ENCODE assay signal across 8 mouse cellular contexts in genomic region chr11:68386589-68387440, GRCm38 (mm10). TPM values are rescaled to one million over a fixed set of nuclear protein-coding genes. Genes with fewer than 3 reads are reported as not detected.
DNase-seq lines count a peak whose midpoint lies in the region; ATAC-seq and TF ChIP-seq lines count a peak whose summit lies in the region.

No protein-coding gene starts in this region.

- TF ChIP-seq CTCF in liver, embryonic 14.5 days (IDR thresholded peaks at IDR 0.05; ENCODE audit: low read depth), result no peak

- H3K4me3 ChIP-seq in erythroblast, embryonic 14.5 days (replicated peaks), result peak overlapping the region; percentile 28
- H3K4me3 ChIP-seq in intestine, embryonic 15.5 days (replicated peaks), result peak overlapping the region; percentile 66
- H3K4me3 ChIP-seq in liver, embryonic 14.5 days (ENCODE audit: insufficient read depth in 1 of 2, low read depth in 2 of 2, low read length in 2 of 2), result peak overlapping the region; percentile 29 to 55; a peak in 3 of 4 replicates
- H3K4me3 ChIP-seq in neural tube, embryonic 12.5 days, result peak overlapping the region; percentile 70

- DNase-seq in cerebellum, postnatal 25 days, result peak; percentile 45 to 61
- no peak for DNase-seq in liver, embryonic 14.5 days (ENCODE audit: low read depth in 3 of 3, low spot score in 3 of 3)
- DNase-seq in thymus, postnatal 14 days, result peak; percentile 71

- no peaks in the 10 kb centered on the region for H3K36me3 ChIP-seq in erythroblast, embryonic 14.5 days (ENCODE audit: control insufficient read depth)
- H3K36me3 ChIP-seq in intestine, embryonic 15.5 days, result no peaks in the 10 kb centered on the region
- no peaks in the 10 kb centered on the region for H3K36me3 ChIP-seq in liver, embryonic 14.5 days (replicated peaks; ENCODE audit: control insufficient read depth, insufficient read depth, low read depth)
- H3K36me3 ChIP-seq in neural tube, embryonic 12.5 days, result 0 out of 2 replicates have a peak, but pooled peaks cover 3% of the 10 kb centered on the region

- ATAC-seq in erythroblast, adult 5-6 weeks (replicated peaks; ENCODE audit: low FRiP score, poor library complexity, severe bottlenecking), result no peak
- peak; percentile 64 for ATAC-seq in granulocyte monocyte progenitor cell, adult 5-6 weeks (replicated peaks; ENCODE audit: poor library complexity, severe bottlenecking)
- ATAC-seq in intestine, embryonic 15.5 days, result peak; percentile 82
- no peak for ATAC-seq in liver, embryonic 14.5 days (ENCODE audit: insufficient read depth)
- peak; percentile 75 for ATAC-seq in neural tube, embryonic 12.5 days (ENCODE audit: low FRiP score, low read depth)

- no peaks in the 10 kb centered on the region; the same call in 1 of the 2 replicates for H3K9me3 ChIP-seq in erythroblast, embryonic 14.5 days (ENCODE audit: control insufficient read depth, low read length)
- no peaks in the 10 kb centered on the region for H3K9me3 ChIP-seq in intestine, embryonic 15.5 days
- H3K9me3 ChIP-seq in liver, embryonic 14.5 days (ENCODE audit: control insufficient read depth, low read length), result no peaks in the 10 kb centered on the region
- no peaks in the 10 kb centered on the region for H3K9me3 ChIP-seq in neural tube, embryonic 12.5 days

- no peak for TF ChIP-seq EP300 in liver, embryonic 14.5 days (IDR thresholded peaks at IDR 0.05; ENCODE audit: low read depth)

- peak overlapping the region; percentile 72 for H3K27ac ChIP-seq in intestine, embryonic 15.5 days
- no peak overlapping the region for H3K27ac ChIP-seq in liver, embryonic 14.5 days
- H3K27ac ChIP-seq in neural tube, embryonic 12.5 days, result peak overlapping the region; percentile 62

- H3K4me1 ChIP-seq in erythroblast, embryonic 14.5 days (ENCODE audit: control insufficient read depth), result no peaks in the 10 kb centered on the region
- H3K4me1 ChIP-seq in intestine, embryonic 15.5 days (replicated peaks), result peaks cover 23% of the 10 kb centered on the region
- no peaks in the 10 kb centered on the region for H3K4me1 ChIP-seq in liver, embryonic 14.5 days (replicated peaks; ENCODE audit: control insufficient read depth in 2 of 2, insufficient read depth in 2 of 2, low read length in 1 of 2)
- H3K4me1 ChIP-seq in neural tube, embryonic 12.5 days, result peaks cover 47% of the 10 kb centered on the region

- WGBS in intestine, embryonic 15.5 days, result 1% methylated on average over 79 of the region's 90 CpGs
- 2% methylated on average over 87 of the region's 90 CpGs for WGBS in liver, embryonic 14.5 days (ENCODE audit: insufficient replicate concordance)
- under 1% methylated on average over 90 of the region's 90 CpGs for WGBS in neural tube, embryonic 12.5 days

- H3K27me3 ChIP-seq in erythroblast, embryonic 14.5 days (ENCODE audit: control insufficient read depth), result peaks cover 97% of the 10 kb centered on the region
- peaks cover 53% of the 10 kb centered on the region for H3K27me3 ChIP-seq in intestine, embryonic 15.5 days (replicated peaks)
- peaks cover 92% of the 10 kb centered on the region for H3K27me3 ChIP-seq in liver, embryonic 14.5 days (ENCODE audit: control insufficient read depth, insufficient read depth, low read length)
- H3K27me3 ChIP-seq in neural tube, embryonic 12.5 days (replicated peaks), result peaks cover 58% of the 10 kb centered on the region

- peak overlapping the region; percentile 97 for H3K4me2 ChIP-seq in intestine, embryonic 15.5 days (replicated peaks)
- H3K4me2 ChIP-seq in liver, embryonic 14.5 days (ENCODE audit: low read depth), result peak overlapping the region; percentile 53
- H3K4me2 ChIP-seq in neural tube, embryonic 12.5 days (replicated peaks), result peak overlapping the region; percentile 95

- H3K9ac ChIP-seq in intestine, embryonic 15.5 days, result peak overlapping the region; percentile 61
- no peak overlapping the region for H3K9ac ChIP-seq in liver, embryonic 14.5 days (replicated peaks)
- peak overlapping the region; percentile 86 for H3K9ac ChIP-seq in neural tube, embryonic 12.5 days

RNA-seq across cellular contexts. Expression of gene Ntn1, which starts 13.8 kb away (rescaled TPM):
- polyA plus RNA-seq in erythroblast, embryonic 14.5 days (2012), result not detected in 2 replicates
- total RNA-seq in erythroblast, adult 5-6 weeks (2015; ENCODE audit: low replicate concordance), result not detected in 2 replicates
- not detected in 2 replicates for total RNA-seq in erythroblast, adult 5-6 weeks (2017; ENCODE audit: low replicate concordance)
- not detected in 2 replicates for total RNA-seq in granulocyte monocyte progenitor cell, adult 5-6 weeks (2014; fragmentation: Nextera tagmentation)
- total RNA-seq in granulocyte monocyte progenitor cell, adult 5-6 weeks (2017), result not detected in 2 replicates
- 9.1 and 9.4 TPM in 2 replicates for polyA plus RNA-seq in intestine, embryonic 15.5 days (2015; fragmentation: Nextera tagmentation; extraction: Ambion mirVana)
- 0.15 and 0.23 TPM in 2 replicates for polyA plus RNA-seq in liver, embryonic 14.5 days (2012; rRNA removed)
- 0.06 TPM in 1 of 2 replicates, not detected in the other for polyA plus RNA-seq in liver, embryonic 14.5 days (2014; fragmentation: Nextera tagmentation; extraction: Ambion mirVana)
- polyA plus RNA-seq in neural tube, embryonic 12.5 days (2016; fragmentation: Nextera tagmentation; extraction: Ambion mirVana), result 48.0 and 48.2 TPM in 2 replicates

RNA-seq across cellular contexts. Expression of gene Pik3r5, which starts 45.1 kb away (rescaled TPM):
- polyA plus RNA-seq in erythroblast, embryonic 14.5 days (2012), result 0.04 TPM in 1 of 2 replicates, not detected in the other
- 8.3 and 12.5 TPM in 2 replicates for total RNA-seq in erythroblast, adult 5-6 weeks (2015; ENCODE audit: low replicate concordance)
- 2.5 and 7.2 TPM in 2 replicates for total RNA-seq in erythroblast, adult 5-6 weeks (2017; ENCODE audit: low replicate concordance)
- 16.5 TPM in 2 replicates for total RNA-seq in granulocyte monocyte progenitor cell, adult 5-6 weeks (2014; fragmentation: Nextera tagmentation)
- total RNA-seq in granulocyte monocyte progenitor cell, adult 5-6 weeks (2017), result 4.4 and 9.0 TPM in 2 replicates
- polyA plus RNA-seq in intestine, embryonic 15.5 days (2015; fragmentation: Nextera tagmentation; extraction: Ambion mirVana), result 0.49 and 0.56 TPM in 2 replicates
- 0.66 and 0.76 TPM in 2 replicates for polyA plus RNA-seq in liver, embryonic 14.5 days (2012; rRNA removed)
- polyA plus RNA-seq in liver, embryonic 14.5 days (2014; fragmentation: Nextera tagmentation; extraction: Ambion mirVana), result 0.38 and 0.46 TPM in 2 replicates
- 1.3 TPM in 2 replicates for polyA plus RNA-seq in neural tube, embryonic 12.5 days (2016; fragmentation: Nextera tagmentation; extraction: Ambion mirVana)

Comparison
In these comparisons a context has a peak if more than half of its experiments do, and no peak if none do; other contexts are left out.
1. ATAC-seq: peak in granulocyte monocyte progenitor cell, adult 5-6 weeks (single experiment), intestine, embryonic 15.5 days (single experiment) and neural tube, embryonic 12.5 days (single experiment); none in erythroblast, adult 5-6 weeks (single experiment) and liver, embryonic 14.5 days (single experiment).
2. DNase-seq: peak in cerebellum, postnatal 25 days (2 of 2) and thymus, postnatal 14 days (single experiment); none in liver, embryonic 14.5 days (0 of 3).
3. Peak in every context shown above with its lines, with median percentiles within 50 percentile points of each other: H3K4me3 ChIP-seq and H3K4me2 ChIP-seq.